Mouse (Mus musculus): ENCODE measurements around the gene Gm14226.

GRCm38 (mm10) chr2:154986609-154987008 is 31.5 kb upstream of the Gm14226 start:
- TF ChIP-seq MYOD1 (IDR thresholded peaks at IDR 0.05; ENCODE audit: control insufficient read depth, insufficient read length, low read depth): no peak
- no peak for TF ChIP-seq CTCF (IDR thresholded peaks at IDR 0.05; ENCODE audit: control insufficient read depth, insufficient read depth, insufficient read length)

All from C2C12 (cell line).